Mouse (Mus musculus): ENCODE measurements around the gene Swap70. TPM values are rescaled to one million over a fixed set of nuclear protein-coding genes. Genes with fewer than 3 reads are reported as not detected.
A peak's percentile ranks its signal among the peaks of the same experiment; 100 is the strongest.

Swap70 gene
- total RNA-seq, 2 experiments from 2014 or later = 23.2 to 24.1 TPM

- DNase-seq = no peak
Measured at GRCm38 (mm10) chr7:110279183-110279582, 57.7 kb downstream of the Swap70 start.

GRCm38 (mm10) chr7:110281435-110282256 is 60.1 kb downstream of the Swap70 start:
- DNase-seq = peak; percentile 41

GRCm38 (mm10) chr7:110282797-110283196 is 61.3 kb downstream of the Swap70 start:
- no peak for DNase-seq

GRCm38 (mm10) chr7:110283484-110284275 is 62.2 kb downstream of the Swap70 start:
- no peak for DNase-seq

GRCm38 (mm10) chr7:110285076-110285848 is 63.8 kb downstream of the Swap70 start:
- DNase-seq = no peak

GRCm38 (mm10) chr7:110285849-110286151 is 64.3 kb downstream of the Swap70 start:
- DNase-seq = no peak

GRCm38 (mm10) chr7:110286198-110286732 is 64.8 kb downstream of the Swap70 start:
- no peak for DNase-seq

- DNase-seq = peak; percentile 90
Measured at GRCm38 (mm10) chr7:110286838-110287475, 65.4 kb downstream of the Swap70 start.

GRCm38 (mm10) chr7:110287476-110288071 is 66.1 kb downstream of the Swap70 start:
- peak; percentile 74 for DNase-seq

GRCm38 (mm10) chr7:110288191-110288604 is 66.7 kb downstream of the Swap70 start:
- DNase-seq = no peak

- peak; percentile 94 for DNase-seq
Measured at GRCm38 (mm10) chr7:110288731-110289191, 67.2 kb downstream of the Swap70 start.

- DNase-seq = no peak
Measured at GRCm38 (mm10) chr7:110289647-110290046, 68.1 kb downstream of the Swap70 start.

- peak; percentile 89 for DNase-seq
Measured at GRCm38 (mm10) chr7:110296889-110297603, 75.5 kb downstream of the Swap70 start.

- no peak for DNase-seq
Measured at GRCm38 (mm10) chr7:110297611-110298010, 76.1 kb downstream of the Swap70 start.

- DNase-seq = no peak
Measured at GRCm38 (mm10) chr7:110298090-110298489, 76.6 kb downstream of the Swap70 start.

GRCm38 (mm10) chr7:110298739-110299410 is 77.4 kb downstream of the Swap70 start:
- no peak for DNase-seq

- DNase-seq = no peak
Measured at GRCm38 (mm10) chr7:110302886-110303285, 81.4 kb downstream of the Swap70 start.

GRCm38 (mm10) chr7:110305486-110305885 is 84.0 kb downstream of the Swap70 start:
- no peak for DNase-seq

- DNase-seq = no peak
Measured at GRCm38 (mm10) chr7:110306281-110306680, 84.8 kb downstream of the Swap70 start.

- DNase-seq = no peak
Measured at GRCm38 (mm10) chr7:110307741-110308140, 86.2 kb downstream of the Swap70 start.
